Mouse (Mus musculus) G1E (cell line): Measurements from ENCODE around the gene Hsfy2. TPM values are rescaled to one million over a fixed set of nuclear protein-coding genes. Genes with fewer than 3 reads are reported as not detected.

ENCODE experiments used
- ATAC-seq: 2 replicates; pipeline ENCODE4 v1.8.0; 2016; ENCODE audit warnings: mild to moderate bottlenecking; ENCODE audit not compliant: insufficient number of reproducible peaks, poor library complexity, low FRiP score, severe bottlenecking; ENCODE audit errors: extremely low read depth
- DNase-seq: peaks from one replicate; pipeline ENCODE4 v3.0.0; 2012; ENCODE audit warnings: low spot score
- H3K27me3 ChIP-seq: 2 replicates; pipeline ENCODE4 v1.6.1; 2012; ENCODE audit warnings: mild to moderate bottlenecking, low read length, inconsistent platforms; ENCODE audit not compliant: insufficient read depth
- H3K36me3 ChIP-seq: replicated peaks from 2 replicates; pipeline ENCODE3; 2012; ENCODE audit warnings: mild to moderate bottlenecking, inconsistent platforms
- H3K4me1 ChIP-seq: 2 replicates; pipeline ENCODE4 v1.6.1; 2012; ENCODE audit warnings: low read depth, low read length, inconsistent platforms, mixed read lengths; ENCODE audit not compliant: insufficient read depth
- H3K4me3 ChIP-seq: 2 replicates; pipeline ENCODE4 v1.5.1; 2012; ENCODE audit warnings: low read depth, mild to moderate bottlenecking, inconsistent platforms, low read length, moderate library complexity, mixed read lengths
- H3K9me3 ChIP-seq: replicated peaks from 2 replicates; pipeline ENCODE4 v1.6.1; 2012; ENCODE audit warnings: inconsistent platforms
- CTCF ChIP-seq: IDR thresholded peaks from 2 replicates; pipeline ENCODE4 v1.5.1; 2012; ENCODE audit warnings: low read depth, low read length, inconsistent platforms, mixed read lengths
- GATA1 ChIP-seq: IDR thresholded peaks from 2 replicates; pipeline ENCODE4 v1.6.1; 2012; ENCODE audit warnings: borderline replicate concordance, low read length, inconsistent platforms, mixed read lengths
- GATA2 ChIP-seq: IDR thresholded peaks from 2 replicates; pipeline ENCODE4 v1.6.1; 2012; ENCODE audit warnings: low read depth, low read length, inconsistent platforms, borderline replicate concordance
- POLR2AphosphoS5 ChIP-seq: IDR thresholded peaks from 2 replicates; pipeline ENCODE4 v1.6.1; 2012; ENCODE audit warnings: low read depth, low read length, inconsistent platforms; ENCODE audit not compliant: insufficient replicate concordance
- TAL1 ChIP-seq: conservative IDR thresholded peaks from 2 replicates; pipeline ENCODE4 v1.6.1; 2012; ENCODE audit warnings: low read depth, low read length, inconsistent platforms, mixed read lengths
- polyA plus RNA-seq: library from polyadenylated mRNA; stranded (reverse); fragments of >175 nt; gene quantifications from 2 replicates; pipeline ENCODE4 v1.2.3, GENCODE M21; 2012
- total RNA-seq, 2 experiments: library from RNA; stranded (forward) in 1 of 2; stranded (reverse) in 1 of 2; fragments of 200-1000 nt in 1 of 2; fragments of >200 nt in 1 of 2; fragmentation: Nextera tagmentation in 1 of 2; gene quantifications; 2 replicates each; pipeline ENCODE4 v1.2.3; 2014 to 2017

Hsfy2 gene
- not detected in 2 replicates for total RNA-seq (2014; fragmentation: Nextera tagmentation)
- total RNA-seq (2017): 0.11 TPM in 1 of 2 replicates, not detected in the other
- not detected in 2 replicates for polyA plus RNA-seq

DNA sequence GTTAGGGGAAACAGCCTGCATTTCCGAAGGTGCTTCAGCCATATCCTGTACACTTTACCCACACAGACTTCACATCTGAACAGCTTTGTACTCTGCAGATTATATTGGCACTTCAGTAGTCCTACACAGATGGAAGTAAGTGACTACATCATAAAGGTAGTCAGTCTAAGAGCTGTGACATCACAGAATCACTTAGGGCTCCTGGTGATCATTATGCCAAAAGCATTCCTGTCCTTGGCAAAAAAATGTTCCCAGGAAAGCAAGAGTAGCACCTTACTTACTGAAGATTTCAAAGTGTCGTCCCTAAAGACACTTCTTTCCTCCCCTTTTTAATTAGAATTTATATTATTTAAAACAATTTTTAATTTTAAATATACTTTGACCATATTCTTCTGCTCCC is at the start of gene Hsfy2:
Gene Hsfy2, minus strand, starts transcription at position 101 of the 400 bp plus-strand sequence.
- TF ChIP-seq GATA2 (no peak), TAL1 (no peak), CTCF (no peak)
- no peaks in the 10 kb centered on the region for H3K36me3 ChIP-seq
- no peak within 1 kb of the TSS for H3K4me3 ChIP-seq
- DNase-seq (no peak), ATAC-seq (no peak)
- no peaks in the 10 kb centered on the region for H3K27me3 ChIP-seq
- H3K4me1 ChIP-seq: no peaks in the 10 kb centered on the region
- H3K9me3 ChIP-seq: peaks cover 7% of the 10 kb centered on the region

DNA sequence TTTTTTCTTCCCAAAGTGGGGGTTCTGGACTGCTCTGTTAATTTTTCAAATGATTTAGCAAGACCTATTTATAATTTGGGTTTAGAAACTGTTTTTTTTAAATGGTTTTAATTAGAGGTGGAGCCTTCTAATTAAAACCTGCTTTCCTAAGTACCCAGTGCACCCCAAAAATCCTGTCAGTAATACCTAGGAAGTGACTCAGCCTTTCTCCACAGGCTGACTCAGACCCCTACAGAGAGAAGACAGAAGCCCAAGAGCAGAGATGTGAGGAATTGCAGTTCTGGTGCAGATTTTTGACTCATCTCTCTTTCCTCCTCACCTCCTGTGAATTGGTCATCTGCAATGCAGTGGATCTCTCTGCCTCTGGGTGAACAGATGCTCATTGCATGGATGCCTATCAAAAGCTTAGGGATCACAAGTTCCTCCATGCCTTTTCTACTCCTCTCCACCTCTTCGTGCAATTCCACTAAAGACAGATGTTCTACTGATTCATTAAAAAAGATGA is 47.9 kb upstream of the Hsfy2 start:
- DNase-seq: no peak
- no peaks in the 10 kb centered on the region for H3K4me1 ChIP-seq
- H3K36me3 ChIP-seq: no peaks in the 10 kb centered on the region
- H3K4me3 ChIP-seq: no peak overlapping the region
- H3K27me3 ChIP-seq: no peaks in the 10 kb centered on the region
- H3K9me3 ChIP-seq: peaks cover 6% of the 10 kb centered on the region; the same call in 1 of the 2 replicates
- ATAC-seq: no peak
- no peak for TF ChIP-seq POLR2AphosphoS5
- TF ChIP-seq CTCF: no peak
- no peak for TF ChIP-seq GATA1
- TF ChIP-seq GATA2: no peak
- no peak for TF ChIP-seq TAL1

DNA sequence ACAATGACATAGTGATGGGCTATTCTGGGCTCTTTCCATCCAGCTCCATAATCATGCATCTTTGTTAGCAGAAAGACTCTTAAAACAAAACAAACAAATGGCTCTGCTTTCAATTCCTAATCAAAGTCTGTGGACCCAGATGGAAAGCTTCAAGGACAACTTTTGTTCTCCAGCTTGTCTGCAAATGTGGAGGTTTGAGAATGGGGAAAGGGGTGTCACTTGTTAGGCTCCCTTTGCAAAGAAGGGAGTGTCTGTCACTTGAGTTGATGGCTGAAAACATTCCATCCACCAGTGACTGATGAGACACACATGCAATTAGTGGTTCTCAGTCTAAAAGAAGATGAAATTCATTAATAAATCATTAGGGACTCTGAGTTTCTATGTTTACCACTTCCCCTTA is 47.3 kb upstream of the Hsfy2 start:
- no peaks in the 10 kb centered on the region for H3K27me3 ChIP-seq
- no peaks in the 10 kb centered on the region for H3K4me1 ChIP-seq
- no peak for TF ChIP-seq TAL1
- no peak for TF ChIP-seq GATA1
- TF ChIP-seq GATA2: no peak
- no peak for TF ChIP-seq CTCF
- no peak for TF ChIP-seq POLR2AphosphoS5
- DNase-seq: no peak
- H3K4me3 ChIP-seq: no peak overlapping the region
- no peak for ATAC-seq
- H3K9me3 ChIP-seq: peaks cover 6% of the 10 kb centered on the region; the same call in 1 of the 2 replicates
- no peaks in the 10 kb centered on the region for H3K36me3 ChIP-seq

DNA sequence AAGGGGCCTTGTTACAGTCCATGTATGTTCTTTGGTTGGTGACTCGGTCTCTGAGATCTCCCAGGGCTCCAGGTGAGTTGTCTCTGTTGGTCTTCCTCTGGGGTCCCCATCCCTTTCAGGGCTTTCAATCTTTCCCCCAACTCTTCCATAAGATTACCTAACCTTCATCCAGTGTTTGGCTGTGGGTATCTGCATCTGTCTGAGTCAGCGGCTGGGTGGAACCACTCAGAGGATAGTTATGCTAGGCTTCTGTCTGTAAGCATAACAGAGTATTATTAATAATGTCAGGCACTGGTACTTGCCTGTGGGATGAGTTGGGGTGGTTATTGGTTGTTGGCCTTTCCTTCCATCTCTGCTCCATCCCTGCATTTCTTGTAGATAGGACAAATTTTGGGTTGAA is 44.0 kb upstream of the Hsfy2 start:
- Histone ChIP-seq H3K9me3 (peaks cover 2% of the 10 kb centered on the region; the same call in 1 of the 2 replicates), H3K4me1 (no peaks in the 10 kb centered on the region), H3K4me3 (no peak overlapping the region), H3K36me3 (no peaks in the 10 kb centered on the region), H3K27me3 (no peaks in the 10 kb centered on the region)
- no peak for TF ChIP-seq GATA1
- TF ChIP-seq CTCF: no peak
- TF ChIP-seq TAL1: no peak
- no peak for TF ChIP-seq POLR2AphosphoS5
- no peak for TF ChIP-seq GATA2
- DNase-seq (no peak), ATAC-seq (no peak)

DNA sequence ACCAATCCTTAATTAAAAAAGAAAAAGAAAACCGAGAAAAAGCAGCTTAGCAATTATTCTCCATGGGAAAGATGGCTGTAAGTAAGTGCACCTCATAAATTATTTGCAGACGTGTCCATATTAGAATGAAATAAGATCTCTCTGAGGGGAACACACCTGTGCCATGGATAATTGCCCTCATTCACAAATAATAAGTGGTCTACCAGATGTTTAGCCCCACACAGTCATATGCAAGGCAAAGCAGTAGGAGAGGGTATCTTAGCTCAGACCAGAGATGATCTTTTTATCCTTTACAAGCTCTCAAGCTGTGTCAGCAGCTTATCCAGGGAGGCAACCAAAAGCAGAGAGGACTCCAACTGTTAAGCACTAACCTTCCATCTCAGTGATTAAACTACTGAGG is 38.0 kb upstream of the Hsfy2 start:
- no peak for TF ChIP-seq GATA2
- no peak for TF ChIP-seq GATA1
- TF ChIP-seq TAL1: no peak
- no peak for TF ChIP-seq CTCF
- no peak for TF ChIP-seq POLR2AphosphoS5
- ATAC-seq: no peak

DNA sequence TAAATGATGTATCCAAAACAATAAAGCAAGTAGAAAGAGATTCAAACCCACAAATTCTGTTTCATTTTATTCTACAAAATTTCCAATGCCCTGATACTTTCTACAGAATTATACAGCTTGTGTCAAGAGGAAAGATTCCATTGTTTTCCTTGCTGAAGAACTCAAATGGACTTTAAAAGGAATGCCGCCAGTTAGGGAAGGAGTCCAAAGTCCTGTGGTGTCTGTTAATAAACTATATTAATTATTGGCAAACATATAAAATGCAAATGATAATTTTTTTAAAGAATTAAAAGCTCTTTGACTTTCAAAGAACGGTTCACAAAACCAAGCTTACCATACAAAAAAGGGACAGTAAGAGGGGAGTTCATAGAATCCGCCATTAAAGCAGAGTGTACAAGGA is 37.4 kb upstream of the Hsfy2 start:
- no peak for DNase-seq
- Histone ChIP-seq H3K27me3 (no peaks in the 10 kb centered on the region), H3K9me3 (peaks cover 16% of the 10 kb centered on the region), H3K4me1 (no peaks in the 10 kb centered on the region), H3K4me3 (no peak overlapping the region), H3K36me3 (no peaks in the 10 kb centered on the region)
- no peak for TF ChIP-seq CTCF
- no peak for TF ChIP-seq TAL1
- TF ChIP-seq GATA2: no peak
- no peak for TF ChIP-seq GATA1
- no peak for TF ChIP-seq POLR2AphosphoS5
- no peak for ATAC-seq

More for the DNA sequence above, 38.0 kb upstream of the Hsfy2 start:
- H3K9me3 ChIP-seq: peaks cover 10% of the 10 kb centered on the region
- H3K4me3 ChIP-seq: no peak overlapping the region
- no peak for DNase-seq
- H3K36me3 ChIP-seq: no peaks in the 10 kb centered on the region
- no peaks in the 10 kb centered on the region for H3K4me1 ChIP-seq
- H3K27me3 ChIP-seq: no peaks in the 10 kb centered on the region
